Mouse (Mus musculus) lung, postnatal 14 days (tissue): ENCODE data around the gene Rcan3.
A peak's percentile ranks its signal among the peaks of the same experiment; 100 is the strongest.

ENCODE experiments used
- DNase-seq: peaks from one replicate; pipeline ENCODE4 v3.0.0; 2021

Gene Rcan3

DNA sequence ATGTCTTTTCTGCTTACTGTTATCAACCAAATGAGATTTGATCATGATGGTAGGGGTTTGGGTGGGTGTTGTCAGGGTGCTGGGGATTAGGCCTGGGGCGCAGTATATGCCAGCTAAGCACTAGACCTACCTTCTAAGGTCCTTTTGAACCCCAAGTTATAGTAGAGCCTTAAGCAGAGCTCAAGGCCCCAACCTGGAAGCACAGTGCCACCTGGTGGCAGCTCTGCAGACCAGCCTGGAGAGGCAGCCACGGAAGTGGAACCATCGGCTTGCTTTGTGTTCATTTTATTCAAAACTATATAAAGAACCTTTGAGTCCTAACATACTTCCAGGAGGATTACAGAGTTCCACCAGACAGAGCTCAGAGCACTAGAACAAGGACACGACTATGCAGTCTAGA is 22.0 kb downstream of the Rcan3 start:
- peak; percentile 74 for DNase-seq

DNA sequence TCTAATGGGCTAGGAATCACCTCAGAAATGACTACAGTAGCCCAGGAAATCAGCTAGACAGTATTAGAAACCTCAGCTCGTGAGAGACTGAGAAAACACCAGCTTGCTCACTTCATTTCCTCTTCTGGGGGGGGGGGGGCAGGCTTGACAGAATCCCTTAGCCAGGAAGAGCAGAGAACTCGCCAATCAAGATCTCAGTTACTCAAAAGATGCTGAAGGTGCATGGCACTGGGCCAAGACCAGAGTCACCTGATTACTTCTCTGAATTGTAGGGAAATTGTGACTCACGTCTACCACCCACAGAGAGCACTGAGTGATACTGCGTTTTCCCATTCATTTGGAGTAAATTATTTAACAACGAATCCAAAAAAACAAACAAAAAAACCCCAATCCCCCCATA is 27.5 kb downstream of the Rcan3 start:
- DNase-seq: no peak

DNA sequence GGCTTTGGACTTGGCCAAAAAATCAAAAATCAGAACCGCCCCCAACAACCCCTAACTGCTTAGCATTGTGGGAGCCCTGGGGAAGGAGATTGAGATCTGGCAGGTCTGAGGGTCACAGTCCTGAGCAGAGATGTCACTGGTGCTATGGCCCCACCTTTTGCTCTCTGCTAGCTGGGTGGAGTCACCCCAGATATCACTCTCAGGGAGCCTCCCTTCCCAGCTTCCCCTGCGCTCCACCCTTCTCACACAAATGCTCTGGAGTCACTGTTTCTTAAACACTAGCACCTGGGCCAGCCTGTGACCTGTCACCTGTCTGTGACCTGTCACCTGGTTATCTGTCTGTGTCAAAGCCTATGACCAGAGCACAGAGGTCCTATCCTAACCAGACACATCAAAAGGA is 28.7 kb downstream of the Rcan3 start:
- no peak for DNase-seq

DNA sequence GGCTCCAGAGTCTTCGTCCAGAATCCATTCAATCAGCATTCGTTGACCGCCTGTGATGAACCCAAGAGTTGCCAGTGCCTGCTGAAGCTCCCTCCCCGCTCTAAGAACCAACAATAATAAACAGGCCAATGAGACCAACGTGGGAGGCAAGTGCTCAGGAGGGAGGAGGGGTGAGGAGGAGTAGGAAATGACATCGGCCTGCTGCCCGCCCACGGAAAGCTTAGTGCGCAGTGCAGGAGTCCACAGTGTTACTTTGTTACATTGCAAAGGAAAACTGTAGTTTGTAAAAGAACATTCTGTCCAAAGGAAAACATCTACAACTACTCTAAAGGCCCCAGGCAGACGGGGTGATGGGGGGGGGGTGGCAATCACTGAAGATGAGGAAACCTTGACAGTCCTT is 29.6 kb downstream of the Rcan3 start:
- no peak for DNase-seq

DNA sequence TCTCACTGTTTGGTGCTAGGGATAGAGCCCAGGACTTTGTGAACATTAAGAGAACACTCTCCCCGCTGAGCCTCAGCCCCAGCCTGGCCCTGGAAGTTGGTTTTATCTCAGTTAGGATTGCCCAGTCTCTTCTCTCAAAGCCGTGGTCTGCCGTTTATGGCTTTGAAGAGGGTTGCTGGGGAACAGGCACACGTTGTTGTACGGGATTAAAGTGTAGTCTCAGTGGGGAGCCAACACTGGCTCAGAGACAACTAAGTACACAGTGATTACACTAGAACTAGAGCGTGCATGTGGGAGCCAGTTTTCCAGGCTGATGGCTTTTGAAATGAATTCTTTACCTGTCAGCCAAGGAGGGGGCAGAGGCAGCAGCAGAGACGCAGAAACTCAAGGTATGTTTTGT is 31.8 kb downstream of the Rcan3 start:
- DNase-seq: no peak

DNA sequence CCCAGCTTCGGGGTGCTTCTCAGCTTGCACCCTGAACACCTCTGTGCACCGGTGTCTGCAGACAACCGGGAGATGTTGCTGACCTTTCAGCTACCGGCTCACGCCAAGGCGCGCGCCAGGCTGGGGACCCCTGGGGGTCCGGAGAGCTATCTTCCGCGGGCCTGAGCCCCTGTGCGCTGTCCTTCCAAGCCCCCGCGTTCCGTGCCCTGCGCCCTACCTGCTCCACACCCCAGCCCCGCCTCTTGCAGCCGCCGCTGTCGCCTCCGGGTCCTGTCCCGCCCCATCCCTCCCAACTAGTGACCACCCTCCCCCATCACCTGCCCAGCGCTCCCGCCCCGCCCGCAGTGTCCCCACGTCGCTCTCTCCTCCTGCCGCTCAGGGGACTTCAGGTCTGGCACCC is 35.7 kb downstream of the Rcan3 start, which contains the start of gene Ncmap:
Gene Ncmap (minus strand): TSS at position 237 of the 400 bp plus-strand sequence.
- no peak for DNase-seq

DNA sequence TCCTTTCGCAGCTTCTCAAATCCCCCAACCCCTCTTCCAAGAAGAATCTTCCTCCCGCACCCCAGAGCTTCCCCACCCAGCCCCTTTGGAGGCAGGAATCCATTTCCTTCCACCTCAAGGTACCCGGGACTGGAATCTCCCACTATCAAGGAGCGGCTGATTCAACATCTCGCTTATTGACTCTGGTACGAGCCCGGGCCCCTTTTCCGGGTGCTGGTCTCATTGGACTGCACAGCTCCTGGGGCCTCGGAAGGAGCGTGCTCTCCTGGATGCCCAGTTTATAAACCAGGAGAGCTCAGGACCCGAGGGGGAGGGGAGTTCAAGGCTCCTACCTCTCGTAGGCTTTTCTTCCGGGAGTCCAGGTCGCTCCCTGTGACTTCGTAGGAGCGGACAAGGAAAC is 36.1 kb downstream of the Rcan3 start:
- DNase-seq: no peak

DNA sequence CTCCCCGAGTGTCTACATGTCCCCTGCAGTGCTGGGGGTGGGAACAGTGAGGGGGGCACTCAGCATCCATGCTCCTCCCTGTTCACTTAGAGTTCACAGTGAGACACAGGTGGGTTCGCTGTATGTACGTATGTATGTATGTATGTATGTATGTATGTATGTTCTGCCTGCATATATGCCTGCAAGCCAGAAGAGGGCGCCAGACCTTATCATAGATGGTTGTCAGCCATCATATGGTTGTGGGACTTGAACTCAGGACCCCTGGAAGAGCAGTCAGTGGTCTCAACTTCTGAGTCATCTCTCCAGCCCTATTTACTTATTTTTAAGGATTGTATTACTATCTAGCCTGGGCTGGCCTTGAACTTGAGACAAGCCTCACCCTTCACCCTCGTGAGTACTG is 37.4 kb downstream of the Rcan3 start:
- DNase-seq: no peak

DNA sequence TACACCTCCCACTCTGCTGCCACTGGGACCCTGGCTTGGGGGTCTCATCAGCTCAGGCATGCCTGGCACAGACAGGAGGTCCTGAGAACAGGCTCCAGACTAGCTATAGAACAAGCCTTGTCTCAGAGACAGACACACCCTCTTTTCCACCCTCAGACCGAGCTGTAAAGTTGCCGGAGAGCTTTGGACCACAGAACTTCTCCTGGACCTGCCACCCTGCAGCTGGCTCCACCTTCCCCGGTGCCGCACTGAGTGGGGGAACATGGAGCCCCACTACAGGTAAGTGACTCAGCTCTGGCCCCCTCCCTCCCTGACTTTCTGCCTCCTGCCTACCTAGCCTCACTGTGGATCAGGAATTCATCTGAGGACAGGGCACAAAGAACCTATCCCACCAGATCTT is 38.3 kb downstream of the Rcan3 start:
- DNase-seq: no peak

DNA sequence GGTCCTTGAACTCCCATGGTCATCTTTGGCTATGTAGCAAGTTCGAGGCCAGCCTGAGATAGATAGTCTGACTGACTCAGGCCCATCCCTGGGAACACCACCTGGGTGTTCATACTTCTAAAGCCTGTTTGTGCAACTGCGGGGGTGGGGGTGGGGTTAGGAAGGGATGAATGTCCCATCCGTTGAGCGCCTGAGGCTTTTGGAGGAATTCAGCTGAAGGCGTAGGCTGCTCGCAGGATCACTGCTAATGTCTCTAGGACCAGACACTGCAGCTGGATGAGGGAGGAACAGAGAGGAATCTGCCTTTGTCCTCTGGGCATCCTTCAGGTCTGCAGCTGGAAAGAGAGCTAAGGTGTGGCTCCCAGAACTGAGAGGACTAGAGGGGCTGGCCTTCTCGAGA is 39.0 kb downstream of the Rcan3 start:
- no peak for DNase-seq

DNA sequence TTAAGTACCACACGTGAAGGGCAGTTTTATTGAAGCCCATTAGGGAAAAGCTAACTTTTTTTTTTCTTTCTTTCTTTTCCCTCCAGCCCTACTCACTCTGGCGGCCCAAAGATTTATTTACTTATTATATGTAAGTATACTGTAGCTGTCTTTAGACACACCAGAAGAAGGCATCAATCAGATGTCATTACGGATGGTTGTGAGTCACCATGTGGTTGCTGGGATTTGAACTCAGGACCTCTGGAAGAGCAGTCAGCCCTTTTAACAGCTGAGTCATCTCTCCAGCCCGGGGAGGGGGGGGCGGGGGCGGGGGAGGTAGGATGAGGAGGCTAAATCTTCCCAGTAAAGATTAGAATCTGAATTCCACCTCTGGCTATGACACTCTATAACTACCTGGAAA is 40.3 kb downstream of the Rcan3 start:
- DNase-seq: no peak

DNA sequence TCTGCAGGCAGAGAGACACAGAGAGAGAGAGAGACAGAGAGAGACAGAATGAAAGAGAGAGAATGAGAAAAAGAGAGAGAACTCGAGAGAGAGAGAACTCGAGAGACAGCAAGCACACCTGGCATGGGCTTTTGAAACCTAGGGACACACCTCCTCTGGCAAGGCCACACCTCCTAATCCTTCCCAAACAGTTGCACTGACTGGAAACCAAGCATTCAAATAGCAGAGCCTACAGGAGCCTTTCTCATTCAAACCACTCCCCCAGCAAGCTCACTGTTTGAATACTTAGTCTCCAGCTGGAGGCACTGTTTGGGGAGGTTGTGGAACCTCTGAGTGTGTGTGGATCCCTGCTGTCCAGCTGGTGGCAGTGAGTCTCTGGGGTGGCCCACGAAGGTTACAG is 40.9 kb downstream of the Rcan3 start:
- DNase-seq: no peak

DNA sequence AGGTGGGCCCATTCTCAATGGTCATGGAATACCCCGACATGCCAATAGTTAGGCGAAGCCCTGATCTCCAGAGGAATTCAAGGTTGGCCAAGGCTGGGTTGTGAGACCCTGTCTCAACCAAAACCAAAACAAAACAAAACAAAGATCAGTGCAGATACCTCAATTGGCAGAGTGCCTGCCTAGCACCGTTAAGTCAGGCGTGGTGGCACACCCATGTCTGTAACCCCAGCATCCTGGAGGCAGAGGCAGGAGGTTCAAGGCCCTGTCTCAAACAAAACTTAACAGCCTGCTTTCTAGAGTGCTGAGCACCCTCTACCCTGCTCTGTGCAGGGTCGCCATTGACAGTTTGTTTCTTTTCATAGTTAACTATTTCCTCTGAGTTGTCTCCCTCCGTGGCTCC is 42.6 kb downstream of the Rcan3 start:
- no peak for DNase-seq

DNA sequence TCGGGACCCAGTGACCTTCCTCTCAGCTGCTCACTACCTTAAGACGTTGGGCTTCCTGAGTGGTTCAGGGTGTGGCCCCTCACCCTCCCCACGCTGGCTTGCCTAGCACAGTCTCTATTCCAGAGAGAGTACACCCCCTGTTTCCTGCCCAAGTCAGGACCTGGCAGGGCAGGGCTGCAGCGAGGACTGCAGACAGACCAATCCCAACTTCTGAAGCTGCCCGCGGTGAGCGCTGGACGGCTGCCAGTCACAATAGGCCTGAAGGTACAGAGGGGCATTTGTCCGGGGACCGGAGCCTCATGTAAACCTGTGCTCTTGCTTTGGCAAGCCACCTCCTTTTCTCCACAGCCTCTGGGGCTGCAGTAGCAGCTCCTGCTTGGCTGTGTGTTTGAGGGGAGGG is 48.0 kb downstream of the Rcan3 start:
- peak; percentile 9 for DNase-seq

DNA sequence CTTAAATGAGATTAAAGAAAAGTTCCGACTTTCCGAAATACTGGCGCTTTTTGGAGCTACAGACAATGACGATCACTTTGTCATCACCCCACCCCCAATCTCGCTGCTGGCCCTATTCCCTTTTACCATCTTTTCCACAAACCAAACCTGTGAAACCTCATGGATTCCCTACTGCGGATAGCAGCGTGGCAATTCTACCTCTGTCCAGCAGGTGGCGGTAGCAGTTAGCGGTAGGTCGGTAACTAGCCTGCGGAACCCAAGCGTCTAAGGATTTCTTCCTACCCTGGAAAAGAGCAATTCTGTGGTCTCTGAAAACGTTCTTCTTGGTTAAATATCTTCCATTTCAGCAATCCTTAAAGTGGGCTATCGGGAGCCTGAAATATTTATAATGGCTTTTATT is 51.3 kb downstream of the Rcan3 start:
- DNase-seq: peak; percentile 81

DNA sequence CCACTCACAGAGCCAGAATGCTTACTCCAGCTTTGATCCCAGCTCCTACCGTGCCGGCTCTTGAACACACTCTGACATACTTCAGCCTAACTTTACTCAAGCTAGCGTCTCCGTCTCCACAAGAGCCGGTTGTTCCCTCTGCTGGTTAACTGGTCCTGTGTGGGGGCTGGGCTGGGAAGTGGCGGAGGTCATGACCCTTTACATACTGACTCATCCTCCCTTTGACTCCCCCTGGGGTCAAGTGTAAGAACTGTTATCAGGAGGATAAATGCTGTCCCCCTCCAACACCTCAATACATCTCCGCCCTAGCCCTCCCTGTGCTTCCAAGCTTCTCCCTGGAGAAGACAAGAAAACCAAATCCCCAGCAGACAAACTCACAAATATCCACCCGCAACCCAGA is 52.3 kb downstream of the Rcan3 start:
- DNase-seq: no peak

DNA sequence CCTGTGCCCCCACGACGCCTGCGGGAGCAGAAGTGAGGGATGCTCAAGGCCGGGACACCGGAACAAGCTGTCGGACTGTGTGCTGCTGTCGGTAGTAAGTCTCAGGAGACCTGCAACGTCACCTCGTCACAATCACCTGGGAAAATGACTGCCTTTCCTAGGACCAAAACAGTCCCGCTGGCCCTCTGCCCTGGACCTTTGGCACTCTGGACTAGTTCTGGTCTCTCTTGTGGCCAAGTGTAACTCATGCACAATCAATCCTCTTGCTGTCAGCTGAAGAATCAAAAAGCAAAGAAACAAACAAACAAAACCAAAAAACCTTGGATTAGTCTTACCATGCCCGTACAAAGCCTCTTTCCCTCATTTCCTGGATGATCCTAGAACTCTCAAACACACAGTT is 56.4 kb downstream of the Rcan3 start:
- DNase-seq: no peak

DNA sequence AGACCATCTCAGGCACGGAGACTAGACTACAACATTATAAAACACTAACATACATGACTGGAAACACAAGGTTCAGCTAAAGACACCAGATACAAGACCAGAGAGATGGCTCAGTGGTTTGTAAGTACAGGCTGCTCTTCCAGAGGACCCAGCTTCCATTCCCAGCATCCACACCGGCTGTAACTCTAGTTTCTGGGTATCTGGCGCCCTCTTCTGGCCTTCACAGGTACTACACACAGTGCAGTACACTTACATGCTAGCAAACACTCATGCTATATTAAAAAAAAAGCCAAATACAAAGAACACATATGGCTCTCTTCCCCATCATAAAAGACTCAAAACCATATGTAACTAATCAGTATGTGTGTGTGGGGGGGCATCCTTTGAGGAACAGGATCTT is 58.2 kb downstream of the Rcan3 start:
- no peak for DNase-seq

DNA sequence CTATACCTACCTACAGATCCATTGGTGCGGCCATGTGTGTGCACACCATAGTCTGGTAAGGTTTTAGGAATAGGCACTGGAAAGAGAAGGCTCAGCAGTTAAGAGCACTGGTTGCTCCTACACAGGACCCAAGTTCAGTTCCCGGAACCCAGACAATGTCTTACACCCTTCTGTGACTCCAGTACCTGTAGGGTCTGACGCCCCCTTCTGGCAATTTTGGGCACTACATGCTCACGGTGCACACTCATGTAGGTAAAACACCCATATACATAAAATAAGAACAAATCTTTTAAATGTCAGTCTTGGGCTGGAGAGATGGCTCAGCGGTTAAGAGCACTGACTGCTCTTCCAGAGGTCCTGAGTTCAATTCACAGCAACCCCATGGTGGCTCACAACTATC is 60.4 kb downstream of the Rcan3 start:
- DNase-seq: no peak

DNA sequence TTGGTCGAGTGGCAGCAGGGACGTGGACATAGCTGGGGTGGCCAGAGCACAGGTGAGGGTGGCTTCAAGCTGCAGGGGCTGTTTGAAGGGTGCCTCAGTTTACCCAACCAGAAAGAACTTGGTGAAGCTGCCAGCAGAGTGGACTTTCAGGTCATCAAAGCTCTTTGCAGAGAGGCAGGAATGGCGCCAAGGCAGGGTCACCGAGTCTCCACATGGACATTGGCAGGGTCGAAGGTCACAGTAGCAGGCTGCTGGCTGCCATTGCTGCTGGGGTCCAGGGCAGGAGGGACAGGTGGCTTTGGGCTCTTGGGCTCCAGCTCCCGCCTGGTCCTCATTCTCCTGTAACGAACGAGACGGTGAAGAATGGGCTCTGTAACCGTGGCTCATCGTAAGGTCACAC is 63.3 kb downstream of the Rcan3 start:
- DNase-seq: no peak

DNA sequence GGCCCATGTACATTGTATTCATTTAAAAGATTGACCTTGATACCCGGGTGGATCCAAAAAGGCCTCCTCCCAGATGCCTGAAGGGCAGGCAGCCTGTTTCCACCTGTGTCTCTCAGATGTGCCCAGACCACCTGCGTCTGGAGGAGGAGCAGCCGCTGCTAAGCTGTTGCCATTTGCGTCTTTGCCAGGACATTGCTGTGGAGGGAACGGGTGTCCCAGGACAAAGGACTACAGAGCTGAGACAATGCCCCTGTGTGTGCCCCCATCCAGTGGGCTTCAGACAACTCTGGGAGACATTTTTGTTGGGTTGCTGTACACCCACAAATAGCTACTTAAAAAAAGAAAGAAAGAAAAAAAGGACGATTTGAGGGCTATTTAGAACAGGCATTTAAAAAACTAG is 70.8 kb downstream of the Rcan3 start:
- DNase-seq: no peak
